ENCODE assay signal across 11 mouse cellular contexts in genomic region chr1:36883805-36884204, GRCm38 (mm10). TPM values are rescaled to one million over a fixed set of nuclear protein-coding genes. Genes with fewer than 3 reads are reported as not detected.
DNase-seq lines count a peak whose midpoint lies in the region; ATAC-seq lines count a peak whose summit lies in the region.
"Had no signal": no experiment of that assay in that cellular context is flagged by ENCODE, and none has a peak within 500 bp of the region (broad histone marks: within the 10 kb centered on the region; RNA-seq: fewer than 3 reads in every experiment).

No protein-coding gene starts in this region.

- H3K9ac ChIP-seq in heart, embryonic 14.5 days (ENCODE audit: low read length) = no peak overlapping the region
- no peak overlapping the region for H3K9ac ChIP-seq in heart, embryonic 11.5 days (ENCODE audit: low read depth, low read length)

- H3K4me1 ChIP-seq in heart, embryonic 14.5 days (ENCODE audit: control insufficient read depth in 2 of 2, insufficient read depth in 2 of 2, low read length in 2 of 2) = peaks cover 10 to 33% of the 10 kb centered on the region in 2 experiments
- peaks cover 20% of the 10 kb centered on the region for H3K4me1 ChIP-seq in heart, embryonic 11.5 days (ENCODE audit: control insufficient read depth, insufficient read depth, low read length)

- intact Hi-C loops in left cerebral cortex, postnatal 36 days (cut with DNase I) = no loop called here

- H3K4me2 ChIP-seq in heart, embryonic 14.5 days (ENCODE audit: low read length) = 0 out of 2 replicates have a peak overlapping the region, but pooled peaks have one; percentile 4
- H3K4me2 ChIP-seq in heart, embryonic 11.5 days = no peak overlapping the region

- ATAC-seq in heart, embryonic 14.5 days (ENCODE audit: insufficient number of reproducible peaks, insufficient read depth, low FRiP score, low read depth) = peak; percentile 26; the same call in 1 of the 2 replicates
- no peak for ATAC-seq in heart, embryonic 11.5 days (replicated peaks; ENCODE audit: insufficient number of reproducible peaks, low FRiP score, low TSS enrichment)
- peak; percentile 56 for ATAC-seq in common myeloid progenitor, adult 5-6 weeks (replicated peaks; ENCODE audit: low read depth, poor library complexity, severe bottlenecking)

- H3K36me3 ChIP-seq in heart, embryonic 14.5 days (ENCODE audit: control insufficient read depth, insufficient read depth, low read length) = peaks cover 28% of the 10 kb centered on the region
- no peaks in the 10 kb centered on the region for H3K36me3 ChIP-seq in heart, embryonic 11.5 days (ENCODE audit: control insufficient read depth, insufficient read depth, low read length)

- H3K9me3 ChIP-seq in heart, embryonic 14.5 days (ENCODE audit: control insufficient read depth, low read length) = no peaks in the 10 kb centered on the region
- H3K9me3 ChIP-seq in heart, embryonic 11.5 days (replicated peaks; ENCODE audit: control insufficient read depth, low read length) = no peaks in the 10 kb centered on the region

- peak; percentile 34 for DNase-seq in CD4-positive, CD25-positive, alpha-beta regulatory T cell, adult 2 months (ENCODE audit: low read depth, low spot score)
- DNase-seq in lung, postnatal 36 days = peak; percentile 71
- no peak for DNase-seq in left cerebral cortex, postnatal 36 days (ENCODE audit: low spot score in 2 of 2)
- DNase-seq in ovary, postnatal 36 days (ENCODE audit: low spot score) = no peak
- no peak for DNase-seq in urinary bladder, adult 2 months (ENCODE audit: low spot score)
- DNase-seq: adrenal gland, postnatal 36 days; cerebellum, postnatal 10 days; midbrain, embryonic 14.5 days had no signal

- WGBS in heart, embryonic 14.5 days = 76% methylated on average over 2 of the region's 2 CpGs
- WGBS in heart, embryonic 11.5 days (ENCODE audit: insufficient replicate concordance) = 71% methylated on average over 2 of the region's 2 CpGs

- peak overlapping the region; percentile 19 to 42; a peak in 1 of 4 replicates for H3K27ac ChIP-seq in heart, embryonic 14.5 days (replicated peaks in 1 of 2; ENCODE audit: control insufficient read depth in 1 of 2, insufficient read depth in 1 of 2, low read depth in 2 of 2, low read length in 2 of 2)
- no peak overlapping the region for H3K27ac ChIP-seq in heart, embryonic 11.5 days (ENCODE audit: low read depth, low read length)

- H3K4me3 ChIP-seq in heart, embryonic 14.5 days (ENCODE audit: control insufficient read depth in 1 of 2, insufficient read depth in 1 of 2, low read depth in 1 of 2, low read length in 2 of 2) = no peak overlapping the region
- H3K4me3 ChIP-seq in heart, embryonic 11.5 days (ENCODE audit: low read depth, low read length) = no peak overlapping the region

- H3K27me3 ChIP-seq in heart, embryonic 14.5 days (ENCODE audit: control insufficient read depth, insufficient read depth, low read length) = no peaks in the 10 kb centered on the region
- no peaks in the 10 kb centered on the region for H3K27me3 ChIP-seq in heart, embryonic 11.5 days (ENCODE audit: control insufficient read depth, insufficient read depth, low read length)

RNA-seq across cellular contexts. Expression of gene Tmem131, which starts 59.7 kb away (rescaled TPM):
- 9.5 and 10.0 TPM in 2 replicates for polyA plus RNA-seq in heart, embryonic 14.5 days (2014; fragmentation: Nextera tagmentation; extraction: Ambion mirVana)
- 10.6 and 11.4 TPM in 2 replicates for polyA plus RNA-seq in heart, embryonic 11.5 days (2014; fragmentation: Nextera tagmentation; extraction: Ambion mirVana)
- total RNA-seq in common myeloid progenitor, adult 5-6 weeks (2017) = 18.6 and 28.1 TPM in 2 replicates
- total RNA-seq in left cerebral cortex, postnatal 36 days (2021) = 10 to 100 TPM; 49.7 to 65.2 TPM
- 15.0 and 26.4 TPM in 2 replicates for polyA plus RNA-seq in urinary bladder, adult 2 months (2012; rRNA removed)

Comparison
In these comparisons a context has a peak if more than half of its experiments do, and no peak if none do; other contexts are left out.
1. DNase-seq: peak in CD4-positive, CD25-positive, alpha-beta regulatory T cell, adult 2 months (single experiment) and lung, postnatal 36 days (single experiment); none in left cerebral cortex, postnatal 36 days (0 of 2), ovary, postnatal 36 days (single experiment) and urinary bladder, adult 2 months (single experiment).